Mouse (Mus musculus) embryonic facial prominence, embryonic 12.5 days (tissue): ENCODE results near the gene Mgp. TPM values are rescaled to one million over a fixed set of nuclear protein-coding genes. Genes with fewer than 3 reads are reported as not detected.

Source experiments
- ATAC-seq: fragments of 200-750 bp; cut with Nextera tagmentation; 2 replicates; pipeline ENCODE4 v1.8.0; 2017; ENCODE audit not compliant: insufficient number of reproducible peaks, insufficient read depth, low FRiP score, low TSS enrichment
- H3K27ac ChIP-seq: fragments of 300-500 bp; sonication (generic); 2 replicates; pipeline ENCODE4 v1.5.1; 2016; ENCODE audit warnings: mild to moderate bottlenecking
- H3K27me3 ChIP-seq: fragments of 300-500 bp; sonication (generic); 2 replicates; pipeline ENCODE4 v1.6.1; 2016; ENCODE audit warnings: mild to moderate bottlenecking, moderate library complexity
- H3K36me3 ChIP-seq: fragments of 300-500 bp; sonication (generic); 2 replicates; pipeline ENCODE4 v1.6.1; 2016; ENCODE audit warnings: mild to moderate bottlenecking
- H3K4me1 ChIP-seq: fragments of 300-500 bp; sonication (generic); 2 replicates; pipeline ENCODE4 v1.6.1; 2016
- H3K4me2 ChIP-seq: fragments of 300-500 bp; sonication (generic); replicated peaks from 2 replicates; pipeline ENCODE4 v1.6.1; 2016; ENCODE audit warnings: mild to moderate bottlenecking, moderate library complexity
- H3K4me3 ChIP-seq: fragments of 300-500 bp; sonication (generic); 2 replicates; pipeline ENCODE4 v1.5.1; 2016; ENCODE audit warnings: mild to moderate bottlenecking
- H3K9ac ChIP-seq: fragments of 300-500 bp; sonication (generic); 2 replicates; pipeline ENCODE4 v1.6.1; 2016; ENCODE audit warnings: mild to moderate bottlenecking, moderate library complexity
- H3K9me3 ChIP-seq: fragments of 300-500 bp; sonication (generic); 2 replicates; pipeline ENCODE4 v1.6.1; 2016; ENCODE audit warnings: mild to moderate bottlenecking, moderate library complexity
- WGBS: fragments of 180-500 bp; shearing (Covaris S2); methylation state at CpG from one replicate; pipeline ENCODE4 v1.1.7; 2016; 5-methylcytosine and 5-hydroxymethylcytosine counted together
- polyA plus RNA-seq: library from polyadenylated mRNA; unstranded; fragments of >200 nt; fragmentation: Nextera tagmentation; extraction: Ambion mirVana; gene quantifications from 2 replicates; pipeline ENCODE4 v1.2.1, GENCODE M21; 2016

The Mgp gene
- polyA plus RNA-seq, 1 experiment from 2014 or later = 42.9 TPM

DNA sequence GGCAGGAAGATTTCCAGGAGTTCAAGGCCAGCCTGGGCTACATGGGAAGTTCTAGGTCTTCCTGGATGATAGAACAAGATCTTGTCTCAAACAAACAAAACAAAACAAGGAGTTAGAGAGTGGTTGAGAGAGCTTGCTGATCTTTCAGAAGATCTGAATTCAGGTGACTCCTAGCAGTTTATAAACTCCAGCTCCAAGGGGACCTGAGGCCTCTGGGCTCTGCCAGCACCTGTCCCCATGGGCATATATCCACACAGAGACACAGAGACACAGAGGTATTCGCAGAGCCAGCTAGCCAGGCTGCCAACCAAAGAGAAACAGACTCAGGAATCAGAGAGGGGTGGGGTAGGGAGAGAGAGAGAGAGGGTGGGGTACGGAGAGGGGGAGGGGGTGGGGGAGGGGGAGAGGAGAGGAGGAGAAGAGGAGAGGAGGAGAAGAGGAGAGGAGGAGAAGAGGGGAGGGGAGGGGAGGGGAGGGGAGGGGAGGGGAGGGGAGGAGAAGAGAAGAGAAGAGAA, 37.2 kb upstream of the Mgp start:
- peaks cover 23% of the 10 kb centered on the region for H3K4me1 ChIP-seq
- ATAC-seq = no peak
- H3K27ac ChIP-seq = peak overlapping the region; percentile 77; the same call in 1 of the 2 replicates
- H3K36me3 ChIP-seq = no peaks in the 10 kb centered on the region
- no peak overlapping the region for H3K4me3 ChIP-seq
- no peaks in the 10 kb centered on the region for H3K27me3 ChIP-seq
- no peak overlapping the region for H3K4me2 ChIP-seq
- WGBS = 91% methylated on average over 1 of the region's 2 CpGs
- H3K9me3 ChIP-seq = no peaks in the 10 kb centered on the region
- H3K9ac ChIP-seq = no peak overlapping the region

DNA sequence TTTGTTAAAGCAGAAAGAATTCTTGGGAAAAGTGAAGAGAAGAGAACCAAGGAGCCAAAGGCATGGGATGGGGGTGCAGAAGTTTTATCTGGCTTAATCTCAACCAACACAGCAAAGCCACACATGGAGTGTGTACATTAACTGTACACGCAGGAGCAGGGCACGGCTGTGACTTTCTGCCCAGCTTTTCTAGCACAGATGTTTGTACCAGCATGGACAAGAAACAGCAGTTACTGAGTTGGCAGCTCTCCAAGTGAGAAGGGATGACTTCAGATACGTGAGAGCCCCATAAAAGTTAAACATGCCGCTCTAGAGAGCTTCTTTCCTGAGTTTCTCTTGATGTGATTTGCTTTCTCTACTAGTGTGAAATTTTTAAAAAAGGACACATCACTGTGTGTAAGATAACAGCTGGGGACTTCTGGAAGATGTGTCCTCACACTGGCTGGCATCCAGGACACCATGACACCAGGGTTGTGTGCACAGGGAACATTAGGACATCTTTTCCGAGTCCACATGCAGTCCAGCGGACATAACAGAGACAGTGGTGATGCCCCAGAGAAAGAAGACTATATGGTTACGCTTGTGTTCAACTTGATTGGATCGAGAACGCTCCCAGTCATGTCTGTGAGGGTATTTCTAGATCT, 34.7 kb upstream of the Mgp start:
- 65% methylated on average over 9 of the region's 9 CpGs for WGBS
- H3K9me3 ChIP-seq = no peaks in the 10 kb centered on the region

DNA sequence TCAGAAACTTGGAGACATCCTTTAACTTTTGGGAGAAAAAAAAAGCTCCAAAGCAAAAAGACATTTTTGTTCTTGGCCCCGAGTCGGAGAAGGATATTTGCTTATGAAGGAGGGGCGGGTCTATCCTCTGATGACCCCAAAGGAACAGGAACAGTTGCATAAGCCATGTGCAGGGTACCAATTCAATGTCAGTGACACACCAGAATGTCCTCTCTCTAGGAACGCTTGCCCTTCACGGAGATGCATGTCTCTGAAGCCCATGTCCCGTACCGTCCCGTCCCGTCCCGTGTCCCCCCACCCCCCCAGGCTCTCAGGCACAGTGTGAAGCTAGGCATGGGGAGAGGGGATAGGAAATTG, 31.3 kb upstream of the Mgp start:
- H3K4me2 ChIP-seq = no peak overlapping the region
- no peak overlapping the region for H3K4me3 ChIP-seq
- no peaks in the 10 kb centered on the region for H3K9me3 ChIP-seq
- H3K36me3 ChIP-seq = no peaks in the 10 kb centered on the region
- 49% methylated on average over 10 of the region's 10 CpGs for WGBS
- no peak overlapping the region for H3K27ac ChIP-seq
- H3K4me1 ChIP-seq = peaks cover 13% of the 10 kb centered on the region; the same call in 1 of the 2 replicates
- ATAC-seq = no peak
- H3K9ac ChIP-seq = no peak overlapping the region
- no peaks in the 10 kb centered on the region for H3K27me3 ChIP-seq

More for the DNA sequence above, 34.7 kb upstream of the Mgp start:
- Histone ChIP-seq H3K36me3 (no peaks in the 10 kb centered on the region), H3K27me3 (no peaks in the 10 kb centered on the region), H3K4me3 (no peak overlapping the region), H3K27ac (peak overlapping the region; percentile 65), H3K4me1 (peaks cover 28% of the 10 kb centered on the region), H3K9ac (no peak overlapping the region), H3K4me2 (no peak overlapping the region)
- ATAC-seq = no peak

DNA sequence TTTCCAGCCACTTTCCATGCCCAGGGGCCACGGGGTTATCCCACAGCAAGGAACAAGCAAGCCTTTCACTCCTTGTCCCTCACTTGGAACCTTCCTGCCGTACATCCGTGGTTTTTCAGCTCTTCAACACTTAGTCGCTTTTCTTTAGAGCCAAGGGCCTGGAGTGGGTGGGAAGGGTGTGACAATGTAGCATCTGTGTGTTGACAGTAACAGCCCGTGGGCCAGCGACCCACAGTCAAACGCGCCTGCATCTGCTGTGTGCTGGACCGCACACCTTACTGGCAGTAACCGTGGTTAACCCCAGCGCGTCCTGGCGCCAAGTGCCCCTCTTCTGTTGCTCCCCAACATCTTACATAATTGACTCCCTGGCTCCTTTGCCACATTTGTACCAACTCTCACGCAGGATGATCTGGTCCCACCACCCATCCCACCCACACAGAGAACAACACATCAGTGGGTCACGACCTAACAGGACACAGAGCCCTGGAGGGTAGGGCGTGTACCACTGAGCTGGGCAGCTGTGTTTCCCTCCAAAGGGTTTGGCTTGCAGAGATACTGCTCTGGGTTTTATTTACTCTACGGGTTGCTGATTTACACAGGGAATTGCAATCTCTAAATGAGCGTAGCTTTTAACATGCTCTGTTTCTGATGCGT, 30.8 kb upstream of the Mgp start:
- H3K27ac ChIP-seq = no peak overlapping the region
- H3K27me3 ChIP-seq = no peaks in the 10 kb centered on the region
- no peaks in the 10 kb centered on the region for H3K36me3 ChIP-seq
- 60% methylated on average over 19 of the region's 19 CpGs for WGBS
- no peak overlapping the region for H3K9ac ChIP-seq
- H3K4me1 ChIP-seq = peaks cover 13% of the 10 kb centered on the region; the same call in 1 of the 2 replicates
- H3K4me3 ChIP-seq = no peak overlapping the region
- no peaks in the 10 kb centered on the region for H3K9me3 ChIP-seq
- no peak for ATAC-seq
- no peak overlapping the region for H3K4me2 ChIP-seq

DNA sequence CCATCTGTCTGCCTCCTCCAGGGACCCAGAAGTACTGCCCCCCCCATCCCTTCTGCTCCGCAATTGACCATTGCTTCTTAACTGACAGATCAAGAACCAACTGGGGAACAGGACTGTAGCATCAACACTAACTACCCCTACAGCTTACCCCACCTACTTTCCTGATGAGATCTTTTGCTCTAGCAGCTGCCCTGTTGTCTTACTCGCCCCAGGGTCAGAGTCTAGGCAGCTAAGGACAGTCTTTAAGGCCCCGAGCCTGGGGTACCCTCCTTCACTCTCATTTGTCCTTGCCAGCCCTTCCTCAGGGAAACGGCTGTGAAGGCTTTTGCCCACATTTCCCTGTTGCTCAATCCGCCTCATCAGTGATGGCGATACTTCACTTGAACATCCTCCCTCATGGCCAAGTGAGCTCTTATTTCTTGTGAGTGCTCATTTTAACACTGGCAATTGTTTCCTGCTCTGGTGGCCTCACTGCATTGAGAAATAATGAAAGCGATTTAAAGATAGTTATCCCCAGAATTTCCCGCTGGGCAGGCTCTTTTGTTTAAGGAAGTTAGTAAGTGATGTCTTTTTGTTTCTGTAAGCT, 28.4 kb upstream of the Mgp start:
- Histone ChIP-seq H3K4me2 (no peak overlapping the region), H3K9me3 (no peaks in the 10 kb centered on the region), H3K9ac (no peak overlapping the region), H3K27ac (no peak overlapping the region), H3K4me1 (0 out of 2 replicates have a peak, but pooled peaks cover 6% of the 10 kb centered on the region), H3K36me3 (no peaks in the 10 kb centered on the region), H3K4me3 (no peak overlapping the region), H3K27me3 (no peaks in the 10 kb centered on the region)
- no peak for ATAC-seq
- 70% methylated on average over 8 of the region's 8 CpGs for WGBS

DNA sequence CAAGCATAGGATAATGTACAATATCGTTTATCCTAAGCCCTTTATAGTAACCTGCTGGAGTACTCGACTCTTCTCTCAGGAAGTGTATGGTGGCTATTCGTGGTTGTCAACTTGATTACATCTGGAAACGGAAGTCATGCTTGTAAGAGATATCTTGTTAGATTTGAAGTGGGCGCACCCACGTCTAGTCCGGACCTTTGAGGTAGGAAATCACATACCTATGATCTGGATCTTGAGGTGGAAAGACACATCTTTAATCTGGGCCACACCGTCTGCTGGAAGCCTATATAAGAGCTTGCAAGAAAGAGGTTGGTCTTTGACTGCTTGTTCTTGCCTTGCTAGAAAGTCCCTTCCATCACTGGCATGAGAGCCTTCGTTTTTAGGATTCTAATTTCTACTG, 26.9 kb upstream of the Mgp start:
- Histone ChIP-seq H3K9ac (no peak overlapping the region), H3K27me3 (no peaks in the 10 kb centered on the region), H3K9me3 (no peaks in the 10 kb centered on the region), H3K4me1 (0 out of 2 replicates have a peak, but pooled peaks cover 6% of the 10 kb centered on the region), H3K36me3 (no peaks in the 10 kb centered on the region), H3K27ac (no peak overlapping the region), H3K4me2 (no peak overlapping the region), H3K4me3 (no peak overlapping the region)
- ATAC-seq = no peak
- 86% methylated on average over 9 of the region's 9 CpGs for WGBS

DNA sequence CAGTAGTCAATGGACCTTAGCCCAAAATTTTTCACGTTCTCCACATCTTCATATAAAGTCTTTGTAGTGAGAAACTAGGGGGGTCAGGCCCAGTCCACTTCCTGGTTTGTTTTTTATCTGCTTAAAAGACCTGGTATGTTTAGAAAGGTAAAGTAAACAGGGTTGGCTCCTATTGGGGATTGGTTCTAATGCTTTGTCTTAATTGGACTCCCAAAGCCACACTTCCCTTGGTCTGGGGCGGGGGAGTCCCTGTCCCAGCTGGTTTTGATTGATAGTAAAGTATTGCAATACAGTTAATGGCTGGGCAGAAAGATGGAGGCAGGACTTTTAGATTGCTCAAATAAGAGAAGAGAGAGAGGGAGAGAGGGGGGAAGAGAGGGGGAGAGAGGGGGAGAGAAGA, 25.4 kb upstream of the Mgp start:
- 61% methylated on average over 2 of the region's 2 CpGs for WGBS
- Histone ChIP-seq H3K27me3 (no peaks in the 10 kb centered on the region), H3K4me3 (no peak overlapping the region), H3K4me1 (no peaks in the 10 kb centered on the region), H3K36me3 (no peaks in the 10 kb centered on the region), H3K4me2 (no peak overlapping the region), H3K9me3 (no peaks in the 10 kb centered on the region), H3K27ac (no peak overlapping the region), H3K9ac (no peak overlapping the region)
- ATAC-seq = no peak

DNA sequence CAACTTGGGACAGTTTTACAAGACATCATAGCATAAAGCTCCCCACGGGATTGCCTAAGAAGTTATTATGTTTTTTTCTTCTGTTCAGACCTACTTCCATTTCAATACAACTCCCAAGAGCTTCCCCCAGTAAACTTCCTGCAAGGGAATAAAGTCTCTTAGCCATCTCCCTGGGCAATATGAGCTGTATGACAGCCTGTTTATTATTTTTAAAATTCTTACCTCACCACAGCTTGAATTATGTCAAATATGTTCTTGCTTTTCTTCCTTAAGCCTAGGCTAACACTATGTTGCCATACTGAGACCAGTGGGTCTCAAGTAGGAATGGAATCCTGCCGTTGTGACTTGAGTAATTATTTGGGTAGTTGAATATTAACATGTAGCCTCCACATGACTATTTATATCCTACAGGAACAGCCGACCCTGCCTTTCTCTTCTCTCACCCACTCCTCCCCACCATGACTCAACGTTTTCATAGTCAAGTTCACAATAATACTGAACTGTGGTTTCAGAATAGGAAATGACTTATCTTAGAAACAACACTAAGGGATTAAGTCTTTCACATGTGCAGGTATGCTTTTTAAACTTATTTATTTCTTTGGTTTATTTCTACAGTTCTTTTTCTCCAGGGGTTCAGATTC, 24.9 kb upstream of the Mgp start:
- ATAC-seq = no peak
- H3K9me3 ChIP-seq = no peaks in the 10 kb centered on the region

DNA sequence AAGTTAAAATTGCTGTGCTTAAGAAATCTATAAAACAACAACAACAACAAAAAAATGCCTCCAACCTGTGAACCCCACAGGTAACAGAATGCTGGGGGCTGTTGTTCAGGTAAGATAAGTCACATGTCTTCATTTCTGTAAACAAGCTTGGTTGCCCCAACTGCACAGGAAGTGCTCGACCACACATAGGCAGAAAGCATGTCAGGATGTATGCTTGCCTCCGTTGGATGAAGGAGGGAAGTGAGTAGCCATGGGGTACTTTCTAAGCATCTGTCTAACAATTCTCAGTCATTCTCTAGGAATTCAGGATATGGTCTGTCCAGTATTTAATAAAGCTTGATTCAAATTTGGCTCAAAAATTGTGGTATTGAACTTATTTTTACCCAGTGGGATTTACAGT, 23.3 kb upstream of the Mgp start:
- Histone ChIP-seq H3K36me3 (no peaks in the 10 kb centered on the region), H3K9ac (no peak overlapping the region), H3K9me3 (no peaks in the 10 kb centered on the region), H3K4me1 (0 out of 2 replicates have a peak, but pooled peaks cover 4% of the 10 kb centered on the region), H3K4me2 (no peak overlapping the region), H3K27ac (no peak overlapping the region), H3K4me3 (no peak overlapping the region), H3K27me3 (no peaks in the 10 kb centered on the region)
- ATAC-seq = no peak
- 81% methylated on average over 2 of the region's 2 CpGs for WGBS

More for the DNA sequence above, 24.9 kb upstream of the Mgp start:
- Histone ChIP-seq H3K4me2 (no peak overlapping the region), H3K9ac (no peak overlapping the region), H3K27ac (no peak overlapping the region), H3K4me1 (no peaks in the 10 kb centered on the region), H3K27me3 (no peaks in the 10 kb centered on the region), H3K36me3 (no peaks in the 10 kb centered on the region), H3K4me3 (no peak overlapping the region)
- 64% methylated on average over 4 of the region's 4 CpGs for WGBS

DNA sequence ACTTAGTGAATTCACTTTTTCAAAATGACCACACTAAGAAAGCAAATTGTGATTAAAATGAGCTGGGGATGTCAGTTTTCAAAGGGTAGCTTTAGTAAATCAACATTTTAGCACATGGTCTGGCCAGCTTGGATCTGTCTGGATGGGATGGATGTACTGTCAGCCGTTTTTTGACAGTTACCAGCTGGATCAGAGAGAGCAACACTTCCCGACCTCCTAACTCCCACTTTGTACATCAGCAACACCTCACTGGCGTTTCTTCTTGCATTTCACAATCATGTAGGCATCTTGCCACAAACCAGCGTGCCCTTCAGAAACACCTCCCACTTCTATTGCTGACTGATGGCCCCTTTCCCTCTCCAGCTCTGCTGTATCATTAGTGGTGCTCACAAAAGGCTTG, 22.6 kb upstream of the Mgp start:
- H3K4me3 ChIP-seq = no peak overlapping the region
- 69% methylated on average over 4 of the region's 4 CpGs for WGBS
- no peak for ATAC-seq
- no peak overlapping the region for H3K9ac ChIP-seq
- H3K36me3 ChIP-seq = no peaks in the 10 kb centered on the region
- 0 out of 2 replicates have a peak, but pooled peaks cover 4% of the 10 kb centered on the region for H3K4me1 ChIP-seq
- no peak overlapping the region for H3K4me2 ChIP-seq
- no peaks in the 10 kb centered on the region for H3K9me3 ChIP-seq
- H3K27me3 ChIP-seq = no peaks in the 10 kb centered on the region
- no peak overlapping the region for H3K27ac ChIP-seq

DNA sequence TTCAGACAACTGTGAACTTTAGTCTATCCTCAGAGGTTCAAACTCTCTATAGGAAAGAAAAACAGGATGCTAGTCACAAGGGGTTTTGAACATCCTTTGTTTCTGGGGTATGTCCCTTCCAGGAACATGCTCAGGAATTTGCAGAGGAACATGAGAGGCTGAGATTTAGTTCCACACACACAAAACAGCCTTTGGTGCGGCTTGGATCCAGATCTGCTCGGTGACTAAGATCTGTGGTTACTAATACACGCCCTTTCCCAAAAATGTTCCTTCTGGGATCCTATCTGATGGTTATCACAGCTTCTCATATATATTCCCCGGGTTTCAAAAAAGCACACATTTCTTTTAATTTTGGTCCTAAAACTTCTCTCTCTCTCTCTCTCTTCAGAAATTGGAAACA, 22.2 kb upstream of the Mgp start:
- ATAC-seq = no peak
- Histone ChIP-seq H3K9me3 (no peaks in the 10 kb centered on the region), H3K27ac (no peak overlapping the region), H3K36me3 (no peaks in the 10 kb centered on the region), H3K4me3 (no peak overlapping the region), H3K27me3 (no peaks in the 10 kb centered on the region), H3K9ac (no peak overlapping the region), H3K4me2 (no peak overlapping the region), H3K4me1 (0 out of 2 replicates have a peak, but pooled peaks cover 4% of the 10 kb centered on the region)
- 67% methylated on average over 4 of the region's 4 CpGs for WGBS
